Mouse (Mus musculus) CH12.LX (cell line): ENCODE measurements around the gene Asxl1. TPM values are rescaled to one million over a fixed set of nuclear protein-coding genes. Genes with fewer than 3 reads are reported as not detected.
A peak's percentile ranks its signal among the peaks of the same experiment; 100 is the strongest.

Source experiments
- DNase-seq: peaks from one replicate; pipeline ENCODE4 v3.0.0-alpha.2; 2013; ENCODE audit errors: extremely low read depth
- H3K27ac ChIP-seq: 2 replicates; pipeline ENCODE4 v1.5.1; 2012; ENCODE audit warnings: low read depth, mild to moderate bottlenecking, control low read depth, moderate library complexity; ENCODE audit not compliant: insufficient read depth
- H3K27me3 ChIP-seq: replicated peaks from 2 replicates; pipeline ENCODE3; 2012; ENCODE audit warnings: inconsistent platforms
- H3K36me3 ChIP-seq, 2 experiments: replicated peaks in 1 of 2; 2 replicates each; pipeline versions ENCODE3 to v1.6.1; 2012; ENCODE audit warnings: inconsistent platforms in 1 of 2, low read length in 1 of 2, mild to moderate bottlenecking in 1 of 2, mixed read lengths in 1 of 2, moderate library complexity in 1 of 2; ENCODE audit not compliant: control insufficient read depth in 1 of 2, insufficient read depth in 1 of 2
- H3K4me1 ChIP-seq, 2 experiments: 2 replicates each; pipeline ENCODE4 v1.6.1; 2012; ENCODE audit warnings: inconsistent platforms in 1 of 2, moderate library complexity in 1 of 2; ENCODE audit not compliant: insufficient read depth in 2 of 2, control insufficient read depth in 1 of 2
- H3K4me2 ChIP-seq: 2 replicates; pipeline ENCODE4 v1.6.1; 2012; ENCODE audit warnings: low read depth, mild to moderate bottlenecking, control low read depth; ENCODE audit not compliant: poor library complexity, insufficient read depth, severe bottlenecking
- H3K4me3 ChIP-seq, 3 experiments: fragments of 150-350 bp in 1 of 3; sonication (generic) in 1 of 3; replicated peaks in 1 of 3; 2 replicates each; pipeline versions ENCODE3 to v1.5.1; 2011 to 2012; ENCODE audit warnings: low read depth in 2 of 3, low read length in 2 of 3, mild to moderate bottlenecking in 2 of 3, moderate library complexity in 2 of 3, control low read depth in 1 of 3, improper control_type of control experiment in 1 of 3, inconsistent platforms in 1 of 3, mixed read lengths in 1 of 3; ENCODE audit not compliant: poor library complexity in 1 of 3
- H3K79me2 ChIP-seq: replicated peaks from 2 replicates; pipeline ENCODE4 v1.6.1; 2012; ENCODE audit warnings: mild to moderate bottlenecking, moderate library complexity; ENCODE audit not compliant: control insufficient read depth, poor library complexity, insufficient read depth, severe bottlenecking; ENCODE audit errors: extremely low read depth
- H3K9ac ChIP-seq: 2 replicates; pipeline ENCODE4 v1.6.1; 2012; ENCODE audit warnings: low read depth, mild to moderate bottlenecking, control low read depth, moderate library complexity; ENCODE audit not compliant: insufficient read depth
- H3K9me3 ChIP-seq: replicated peaks from 2 replicates; pipeline ENCODE3; 2012; ENCODE audit warnings: low read length, inconsistent platforms, mixed read lengths
- CHD1 ChIP-seq: IDR thresholded peaks from 2 replicates; pipeline ENCODE4 v1.6.1; 2012; ENCODE audit warnings: low read depth, low read length, improper control_type of control experiment, inconsistent platforms
- CHD2 ChIP-seq: IDR thresholded peaks from 2 replicates; pipeline ENCODE4 v1.6.1; 2011; ENCODE audit warnings: low read length, improper control_type of control experiment
- CTCF ChIP-seq, 2 experiments: IDR thresholded peaks in 1 of 2; conservative IDR thresholded peaks in 1 of 2; 2 replicates each; pipeline ENCODE4 v1.5.1; 2011 to 2012; ENCODE audit warnings: low read depth in 2 of 2, low read length in 2 of 2, improper control_type of control experiment in 1 of 2, inconsistent platforms in 1 of 2, mild to moderate bottlenecking in 1 of 2, moderate library complexity in 1 of 2
- E2F4 ChIP-seq: IDR thresholded peaks from 2 replicates; pipeline ENCODE4 v1.6.1; 2011; ENCODE audit warnings: low read depth, low read length, improper control_type of control experiment; ENCODE audit not compliant: insufficient replicate concordance
- ELF1 ChIP-seq: IDR thresholded peaks from 2 replicates; pipeline ENCODE4 v1.6.1; 2014; ENCODE audit warnings: low read depth, mild to moderate bottlenecking, inconsistent platforms, low read length, improper control_type of control experiment
- IRF4 ChIP-seq: IDR thresholded peaks from 2 replicates; pipeline ENCODE4 v1.6.1; 2014; ENCODE audit warnings: low read depth, mild to moderate bottlenecking, inconsistent platforms, low read length, improper control_type of control experiment
- JUND ChIP-seq: conservative IDR thresholded peaks from 2 replicates; pipeline ENCODE4 v1.6.1; 2011; ENCODE audit warnings: low read depth, low read length, improper control_type of control experiment
- MAFK ChIP-seq: IDR thresholded peaks from 2 replicates; pipeline ENCODE4 v1.6.1; 2011; ENCODE audit warnings: low read length, improper control_type of control experiment; ENCODE audit not compliant: insufficient replicate concordance
- MEF2A ChIP-seq: IDR thresholded peaks from 2 replicates; pipeline ENCODE4 v1.6.1; 2014; ENCODE audit warnings: low read depth, mild to moderate bottlenecking, inconsistent platforms, low read length, improper control_type of control experiment, borderline replicate concordance
- MXI1 ChIP-seq: IDR thresholded peaks from 2 replicates; pipeline ENCODE4 v1.6.1; 2011; ENCODE audit warnings: mild to moderate bottlenecking, low read depth, low read length, improper control_type of control experiment
- MYC ChIP-seq: IDR thresholded peaks from 2 replicates; pipeline ENCODE4 v1.6.1; 2011; ENCODE audit warnings: low read depth, mild to moderate bottlenecking, improper control_type of control experiment, low read length
- PAX5 ChIP-seq: IDR thresholded peaks from 2 replicates; pipeline ENCODE4 v1.6.1; 2012; ENCODE audit warnings: low read length, inconsistent platforms, mixed read lengths
- POLR2A ChIP-seq: IDR thresholded peaks from 2 replicates; pipeline ENCODE4 v1.6.1; 2011; ENCODE audit warnings: low read depth, mild to moderate bottlenecking, improper control_type of control experiment, low read length
- POLR2AphosphoS2 ChIP-seq: IDR thresholded peaks from 2 replicates; pipeline ENCODE4 v1.6.1; 2011; ENCODE audit warnings: low read depth, low read length, improper control_type of control experiment
- RAD21 ChIP-seq: IDR thresholded peaks from 2 replicates; pipeline ENCODE4 v1.6.1; 2011; ENCODE audit warnings: low read depth, mild to moderate bottlenecking, low read length, improper control_type of control experiment, moderate library complexity
- RCOR1 ChIP-seq: conservative IDR thresholded peaks from 2 replicates; pipeline ENCODE4 v1.6.1; 2012; ENCODE audit warnings: low read depth, mild to moderate bottlenecking, inconsistent platforms, low read length, improper control_type of control experiment
- SMC3 ChIP-seq: IDR thresholded peaks from 2 replicates; pipeline ENCODE4 v1.6.1; 2011; ENCODE audit warnings: low read depth, low read length, improper control_type of control experiment
- UBTF ChIP-seq: IDR thresholded peaks from 2 replicates; pipeline ENCODE4 v1.6.1; 2012; ENCODE audit warnings: low read depth, mild to moderate bottlenecking, inconsistent platforms, low read length, improper control_type of control experiment, moderate library complexity
- USF1 ChIP-seq: IDR thresholded peaks from 2 replicates; pipeline ENCODE4 v1.6.1; 2014; ENCODE audit warnings: low read depth, mild to moderate bottlenecking, inconsistent platforms, low read length, improper control_type of control experiment
- ZC3H11A ChIP-seq: IDR thresholded peaks from 2 replicates; pipeline ENCODE4 v1.6.1; 2012; ENCODE audit warnings: low read depth, mild to moderate bottlenecking, inconsistent platforms, low read length, improper control_type of control experiment
- ZKSCAN1 ChIP-seq: IDR thresholded peaks from 2 replicates; pipeline ENCODE4 v1.6.1; 2012; ENCODE audit warnings: low read depth, inconsistent platforms, low read length, improper control_type of control experiment, borderline replicate concordance
- dilution Hi-C: fragments of 300-500 bp; cut with MboI; formaldehyde crosslinking; loops from 2 replicates; pipeline ENCODE4 v1.14.3; 2020; ENCODE audit warnings: low sequenced_read_pairs; ENCODE audit not compliant: extremely low pct_unique_long_range_greater_than_20kb, extremely low pct_ligation_motif_present
- in situ Hi-C: fragments of 300-500 bp; cut with MboI; formaldehyde crosslinking; loops from 3 replicates; pipeline ENCODE4 v1.14.3; 2019; ENCODE audit warnings: low sequenced_read_pairs, low pct_ligation_motif_present, low pct_unique_long_range_greater_than_20kb, mixed read lengths
- polyA plus RNA-seq: library from polyadenylated mRNA; unstranded; fragments of >175 nt; gene quantifications from 2 replicates; pipeline ENCODE4 v1.2.1, GENCODE M21; 2012; ENCODE audit warnings: low read depth; ENCODE audit not compliant: insufficient read length
- total RNA-seq, 2 experiments: library from RNA; depleted of rRNA; stranded (reverse); fragments of 300-350 nt in 1 of 2; fragments of >200 nt in 1 of 2; gene quantifications; 2 replicates each; pipeline ENCODE4 v1.2.3; 2012 to 2014

Gene Asxl1
- total and polyA plus RNA-seq, 3 experiments = 12.7 to 31.1 (median 18.0) TPM

- Histone ChIP-seq H3K4me2 (no peak overlapping the region), H3K27me3 (no peaks in the 10 kb centered on the region), H3K36me3 (peaks cover 39 to 73% of the 10 kb centered on the region in 2 experiments), H3K9ac (no peak overlapping the region), H3K27ac (no peak overlapping the region), H3K4me3 (no peak overlapping the region), H3K9me3 (no peaks in the 10 kb centered on the region), H3K4me1 (peaks cover 0 to 14% of the 10 kb centered on the region in 2 experiments; a peak in 2 of 4 replicates), H3K79me2 (no peaks in the 10 kb centered on the region)
- dilution Hi-C loops = no loop called here
- TF ChIP-seq CHD1 (no peak), SMC3 (no peak), MEF2A (no peak), MYC (no peak), CHD2 (no peak), POLR2AphosphoS2 (peak; percentile 42; the same call in 1 of the 2 replicates), CTCF (conservative IDR thresholded peaks at IDR 0.05 in 1 of 2, IDR thresholded peaks at IDR 0.05 in 1 of 2; ENCODE audit: low read depth in 2 of 2, low read length in 2 of 2) (no peak), USF1 (no peak), IRF4 (no peak)
- in situ Hi-C loops = no loop called here
- DNase-seq = no peak
Measured at GRCm38 (mm10) chr2:153404882-153405281, 59.3 kb downstream of the Asxl1 start.

GRCm38 (mm10) chr2:153406882-153407281 lies 61.3 kb downstream of the Asxl1 start:
- no peaks in the 10 kb centered on the region for H3K9me3 ChIP-seq
- peaks cover 0 to 21% of the 10 kb centered on the region in 2 experiments; a peak in 2 of 4 replicates for H3K4me1 ChIP-seq
- H3K27ac ChIP-seq = no peak overlapping the region
- H3K4me3 ChIP-seq = no peak overlapping the region
- no peak for TF ChIP-seq ELF1
- TF ChIP-seq SMC3 = no peak
- no peak for TF ChIP-seq RAD21
- no peak for TF ChIP-seq UBTF
- TF ChIP-seq CHD1 = no peak
- no peak for TF ChIP-seq PAX5
- TF ChIP-seq POLR2A = no peak
- no peak for TF ChIP-seq RCOR1
- no peak for TF ChIP-seq MEF2A
- TF ChIP-seq MAFK = no peak
- no peak for TF ChIP-seq IRF4
- no peak for TF ChIP-seq MXI1
- TF ChIP-seq ZKSCAN1 = no peak
- no peak for TF ChIP-seq JUND
- TF ChIP-seq ZC3H11A = no peak
- no peak for TF ChIP-seq POLR2AphosphoS2
- TF ChIP-seq E2F4 = no peak
- dilution Hi-C loops (no loop called here), in situ Hi-C loops (no loop called here)
- no peak overlapping the region for H3K9ac ChIP-seq
- no peak for DNase-seq
- peaks cover 32 to 70% of the 10 kb centered on the region in 2 experiments for H3K36me3 ChIP-seq
- no peaks in the 10 kb centered on the region for H3K27me3 ChIP-seq
- H3K79me2 ChIP-seq = no peaks in the 10 kb centered on the region
- no peak overlapping the region for H3K4me2 ChIP-seq
